Mouse (Mus musculus): ENCODE measurements at regions not wholly inside any gene's neighbourhood (a gene's known extent, or its start where the extent isn't known, plus 50 kb on each side); places are given as distances from the start of the nearest gene placed in this dataset.
A peak's percentile ranks its signal among the peaks of the same experiment; 100 is the strongest.

GRCm38 (mm10) chr11:33061570-33061969, 85.6 kb downstream of the Fgf18 start:
- no peak for DNase-seq (ENCODE audit: low spot score)

- no peak for DNase-seq (ENCODE audit: low spot score)
Measured at GRCm38 (mm10) chr11:33060352-33060751, 86.8 kb downstream of the Fgf18 start.

GRCm38 (mm10) chr11:33050216-33050615, 97.0 kb downstream of the Fgf18 start:
- DNase-seq (ENCODE audit: low spot score): no peak

GRCm38 (mm10) chr11:33039854-33040792, 107.1 kb downstream of the Fgf18 start:
- no peak for DNase-seq (ENCODE audit: low spot score)

GRCm38 (mm10) chr11:33036367-33036766, 110.8 kb downstream of the Fgf18 start:
- DNase-seq (ENCODE audit: low spot score): no peak

GRCm38 (mm10) chr11:33028920-33029319, 118.3 kb downstream of the Fgf18 start:
- DNase-seq (ENCODE audit: low spot score): peak; percentile 25

GRCm38 (mm10) chr11:33027121-33027520, 120.1 kb downstream of the Fgf18 start:
- DNase-seq (ENCODE audit: low spot score): no peak

- DNase-seq (ENCODE audit: low spot score): peak; percentile 88
Measured at GRCm38 (mm10) chr11:33013229-33014185, 133.7 kb downstream of the Fgf18 start.

- DNase-seq (ENCODE audit: low spot score): no peak
Measured at GRCm38 (mm10) chr11:33012384-33013160, 134.6 kb downstream of the Fgf18 start.

GRCm38 (mm10) chr11:33008611-33009010, 138.6 kb downstream of the Fgf18 start:
- DNase-seq (ENCODE audit: low spot score): peak; percentile 39

- peak; percentile 53 for DNase-seq (ENCODE audit: low spot score)
Measured at GRCm38 (mm10) chr11:33007826-33008530, 139.2 kb downstream of the Fgf18 start.

- DNase-seq (ENCODE audit: low spot score): no peak
Measured at GRCm38 (mm10) chr11:33007366-33007765, 139.8 kb downstream of the Fgf18 start.

GRCm38 (mm10) chr11:33005183-33005582, 142.0 kb downstream of the Fgf18 start:
- DNase-seq (ENCODE audit: low spot score): no peak

- DNase-seq (ENCODE audit: low spot score): no peak
Measured at GRCm38 (mm10) chr11:33004603-33005002, 142.6 kb downstream of the Fgf18 start.

GRCm38 (mm10) chr11:32999684-33000255, 147.4 kb downstream of the Fgf18 start:
- DNase-seq (ENCODE audit: low spot score): no peak

- no peak for DNase-seq (ENCODE audit: low spot score)
Measured at GRCm38 (mm10) chr11:32998687-32999605, 148.3 kb downstream of the Fgf18 start.

- peak; percentile 57 for DNase-seq (ENCODE audit: low spot score)
Measured at GRCm38 (mm10) chr11:32994391-32994790, 152.8 kb downstream of the Fgf18 start.

- no peak for DNase-seq (ENCODE audit: low spot score)
Measured at GRCm38 (mm10) chr11:32993439-32993838, 153.8 kb downstream of the Fgf18 start.

GRCm38 (mm10) chr11:32991036-32991616, 156.1 kb downstream of the Fgf18 start:
- DNase-seq (ENCODE audit: low spot score): no peak

Measured in gastrocnemius, adult 18-20 months (tissue).